Mouse (Mus musculus) cortical plate, adult 2 months (tissue): ENCODE data around the gene Pold2.

Experiments
- CTCF ChIP-seq: fragments of 200-500 bp; IDR thresholded peaks from 2 replicates; pipeline ENCODE4 v1.5.1; 2011; ENCODE audit warnings: mild to moderate bottlenecking, control low read depth, low read length; ENCODE audit not compliant: insufficient read depth; ENCODE audit errors: extremely low read depth
- POLR2A ChIP-seq: fragments of 200-500 bp; IDR thresholded peaks from 2 replicates; pipeline ENCODE4 v1.6.1; 2011; ENCODE audit warnings: mild to moderate bottlenecking, low read length, control low read depth; ENCODE audit not compliant: insufficient read depth; ENCODE audit errors: extremely low read depth

DNA sequence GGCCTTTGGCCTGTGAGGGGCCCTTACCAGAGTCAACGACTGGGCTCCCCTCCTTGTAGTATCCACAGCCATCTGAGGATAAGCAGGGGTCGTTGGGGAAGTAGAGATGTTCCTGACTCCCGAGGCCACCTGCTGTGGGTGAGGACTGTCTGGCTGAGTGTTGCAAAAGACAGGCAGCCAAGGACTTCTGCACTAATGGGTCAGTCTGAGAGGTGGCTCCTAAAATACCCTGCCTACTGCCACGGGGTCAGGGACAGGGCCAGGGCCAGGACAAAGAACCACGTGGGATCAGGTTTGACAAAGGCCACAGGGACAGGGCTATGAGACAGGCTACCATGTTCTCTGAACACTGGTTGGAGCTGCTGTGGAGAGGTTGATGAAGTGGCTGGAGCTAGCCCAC is 36.8 kb upstream of the Pold2 start:
- TF ChIP-seq POLR2A (no peak), CTCF (no peak)
